Mouse (Mus musculus) stomach, postnatal 0 days (tissue): ENCODE results near the gene Gm49322.

Experiments
- CTCF ChIP-seq: IDR thresholded peaks from 2 replicates; pipeline ENCODE4 v1.5.1; 2016; ENCODE audit warnings: antibody characterized with exemption, low read depth, mild to moderate bottlenecking, moderate library complexity
- EP300 ChIP-seq: optimal IDR thresholded peaks from 2 replicates; pipeline ENCODE3; 2016; ENCODE audit warnings: antibody characterized with exemption

DNA sequence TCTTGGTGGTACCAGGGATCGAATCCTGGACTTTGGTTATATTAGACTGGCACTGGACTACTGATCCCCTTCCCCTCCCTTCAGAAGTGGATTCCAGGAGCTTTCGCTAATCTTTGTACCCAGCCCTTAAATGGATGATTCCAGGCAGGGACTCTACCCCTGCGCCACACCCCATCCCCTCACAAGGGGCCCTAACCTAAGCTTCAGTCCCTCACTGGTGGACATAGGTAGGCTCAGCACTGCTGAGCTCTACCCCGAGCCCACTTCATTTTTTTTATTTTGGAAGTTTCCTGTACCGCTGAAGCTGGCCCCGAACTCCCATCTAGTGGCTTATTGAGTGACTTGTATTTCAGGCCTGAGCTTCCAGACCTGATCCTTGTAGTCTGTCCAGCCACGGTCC lies 2.5 kb upstream of the Gm49322 start:
- TF ChIP-seq CTCF = no peak
- TF ChIP-seq EP300 = no peak
